Mouse (Mus musculus): ENCODE results near the gene Cdc42se2.

- TF ChIP-seq CTCF (IDR thresholded peaks at IDR 0.05; ENCODE audit: low read depth) (no peak), EP300 (optimal IDR thresholded peaks at IDR 0.05) (no peak)
Observed at GRCm38 (mm10) chr11:54697611-54698010, 89.9 kb downstream of the Cdc42se2 start.

Data from stomach, postnatal 0 days (tissue).